8 mouse cellular contexts compared by ENCODE assay signal in genomic region chr3:101831189-101831858, GRCm38 (mm10). TPM values are rescaled to one million over a fixed set of nuclear protein-coding genes. Genes with fewer than 3 reads are reported as not detected.
DNase-seq lines count a peak whose midpoint lies in the region; ATAC-seq and TF ChIP-seq lines count a peak whose summit lies in the region.

No protein-coding gene starts in this region.

- H3K27ac ChIP-seq in heart, embryonic 13.5 days (replicated peaks): no peak overlapping the region
- H3K27ac ChIP-seq in kidney, adult 2 months (ENCODE audit: insufficient read depth, low read depth, low read length): no peak overlapping the region; the same call in 1 of the 2 replicates
- H3K27ac ChIP-seq in lung, embryonic 14.5 days (ENCODE audit: low read depth): peak overlapping the region; percentile 24; the same call in 1 of the 2 replicates
- no peak overlapping the region for H3K27ac ChIP-seq in cerebellum, adult 2 months (ENCODE audit: insufficient read depth, low read length)

- H3K9ac ChIP-seq in heart, embryonic 13.5 days: peak overlapping the region; percentile 30; the same call in 1 of the 2 replicates
- no peak overlapping the region for H3K9ac ChIP-seq in lung, embryonic 14.5 days

- 37% methylated on average over 10 of the region's 10 CpGs for WGBS in heart, embryonic 13.5 days
- 27% methylated on average over 10 of the region's 10 CpGs for WGBS in kidney, adult 2 months
- 23% methylated on average over 10 of the region's 10 CpGs for WGBS in lung, embryonic 14.5 days
- WGBS in cerebellum, adult 2 months: 74% methylated on average over 10 of the region's 10 CpGs

- no peaks in the 10 kb centered on the region for H3K9me3 ChIP-seq in heart, embryonic 13.5 days
- H3K9me3 ChIP-seq in lung, embryonic 14.5 days (ENCODE audit: low read depth, low read length): no peaks in the 10 kb centered on the region

- TF ChIP-seq POLR2A in kidney, adult 2 months (IDR thresholded peaks at IDR 0.05; ENCODE audit: low read depth, low read length): no peak
- no peak for TF ChIP-seq POLR2A in cerebellum, adult 2 months (IDR thresholded peaks at IDR 0.05; ENCODE audit: borderline replicate concordance, insufficient read depth, low read length)

- no peak overlapping the region for H3K4me3 ChIP-seq in heart, embryonic 13.5 days
- H3K4me3 ChIP-seq in kidney, adult 2 months (ENCODE audit: insufficient read depth, low read depth, low read length): no peak overlapping the region
- no peak overlapping the region for H3K4me3 ChIP-seq in lung, embryonic 14.5 days (ENCODE audit: low read depth, low read length)
- H3K4me3 ChIP-seq in cerebellum, adult 2 months (replicated peaks; ENCODE audit: insufficient read depth, low read depth, low read length): no peak overlapping the region

- H3K36me3 ChIP-seq in heart, embryonic 13.5 days: no peaks in the 10 kb centered on the region
- no peaks in the 10 kb centered on the region for H3K36me3 ChIP-seq in kidney, adult 2 months (ENCODE audit: control insufficient read depth, insufficient read depth, low read length)
- no peaks in the 10 kb centered on the region for H3K36me3 ChIP-seq in lung, embryonic 14.5 days (ENCODE audit: insufficient read depth)

- H3K27me3 ChIP-seq in heart, embryonic 13.5 days (replicated peaks): no peaks in the 10 kb centered on the region
- no peaks in the 10 kb centered on the region for H3K27me3 ChIP-seq in kidney, adult 2 months (replicated peaks; ENCODE audit: control insufficient read depth, insufficient read depth, low read length)
- no peaks in the 10 kb centered on the region for H3K27me3 ChIP-seq in lung, embryonic 14.5 days (ENCODE audit: insufficient read depth, low read length)
- H3K27me3 ChIP-seq in cerebellum, adult 2 months (ENCODE audit: control insufficient read depth, insufficient read depth, low read length): no peaks in the 10 kb centered on the region

- H3K4me1 ChIP-seq in heart, embryonic 13.5 days: peaks cover 23% of the 10 kb centered on the region
- H3K4me1 ChIP-seq in kidney, adult 2 months (ENCODE audit: control insufficient read depth, insufficient read depth, low read length): peaks cover 8% of the 10 kb centered on the region; the same call in 1 of the 2 replicates
- H3K4me1 ChIP-seq in lung, embryonic 14.5 days (ENCODE audit: insufficient read depth): 0 out of 2 replicates have a peak, but pooled peaks cover 11% of the 10 kb centered on the region
- no peaks in the 10 kb centered on the region for H3K4me1 ChIP-seq in cerebellum, adult 2 months (ENCODE audit: control insufficient read depth, insufficient read depth, low read length)

- no peak for TF ChIP-seq CTCF in kidney, adult 2 months (conservative IDR thresholded peaks at IDR 0.05; ENCODE audit: insufficient read depth, insufficient read length, low read depth, low read length)
- no peak for TF ChIP-seq CTCF in lung, embryonic 14.5 days (IDR thresholded peaks at IDR 0.05; ENCODE audit: low read depth)
- TF ChIP-seq CTCF in cerebellum, adult 2 months (IDR thresholded peaks at IDR 0.05; ENCODE audit: borderline replicate concordance, insufficient read depth, low read depth, low read length): no peak

- DNase-seq in heart, postnatal 25 days (ENCODE audit: low spot score): no peak
- DNase-seq in kidney, adult 2 months: peak; percentile 78
- DNase-seq in lung, embryonic 14.5 days: peak; percentile 49
- peak; percentile 79 for DNase-seq in thymus, postnatal 14 days
- no peak for DNase-seq in cerebellum, adult 2 months
- DNase-seq in right cerebral cortex, postnatal 25 days: no peak
- DNase-seq in adipocyte (ENCODE audit: low spot score): no peak

- no peak for ATAC-seq in heart, embryonic 13.5 days (ENCODE audit: extremely low read depth, insufficient number of reproducible peaks, low FRiP score, low TSS enrichment)
- no peak for ATAC-seq in lung, embryonic 14.5 days (ENCODE audit: insufficient read depth)

- no peak overlapping the region for H3K4me2 ChIP-seq in heart, embryonic 13.5 days
- no peak overlapping the region for H3K4me2 ChIP-seq in lung, embryonic 14.5 days

- intact Hi-C loops in heart, postnatal 25 days (cut with DNase I): no loop called here

RNA-seq across cellular contexts. Expression of gene Mab21l3, which starts 17.4 kb away (rescaled TPM):
- 0.28 and 0.55 TPM in 2 replicates for polyA plus RNA-seq in heart, embryonic 13.5 days (2015; fragmentation: Nextera tagmentation; extraction: Ambion mirVana)
- under 1 TPM in 1 of 2 experiments, not detected in 1; 0.08 TPM for total RNA-seq in heart, postnatal 25 days (2021)
- polyA plus RNA-seq in kidney, adult 2 months (2012; rRNA removed): 1.8 TPM in 2 replicates
- 0.12 and 0.68 TPM in 2 replicates for polyA plus RNA-seq in lung, embryonic 14.5 days (2014; fragmentation: Nextera tagmentation; extraction: Ambion mirVana)
- polyA plus RNA-seq in cerebellum, adult 2 months (2012; rRNA removed): 0.06 and 0.16 TPM in 2 replicates

Comparison
In these comparisons a context has a peak if more than half of its experiments do, and no peak if none do; other contexts are left out.
1. DNase-seq: peak in kidney, adult 2 months (single experiment), lung, embryonic 14.5 days (single experiment) and thymus, postnatal 14 days (single experiment); none in heart, postnatal 25 days (single experiment), cerebellum, adult 2 months (0 of 2), right cerebral cortex, postnatal 25 days (single experiment) and adipocyte (single experiment).